Mouse (Mus musculus) liver, embryonic 14.5 days (tissue): ENCODE data around the gene Uox. TPM values are rescaled to one million over a fixed set of nuclear protein-coding genes. Genes with fewer than 3 reads are reported as not detected.

Experiments used
- ATAC-seq: fragments of 200-750 bp; cut with Nextera tagmentation; 2 replicates; pipeline ENCODE4 v1.8.0; 2017; ENCODE audit warnings: moderate number of reproducible peaks, mild to moderate bottlenecking, moderate library complexity; ENCODE audit not compliant: insufficient read depth
- DNase-seq, 3 experiments: peaks; one replicate each; pipeline ENCODE4 v3.0.0-alpha.2; 2012 to 2013; ENCODE audit warnings: low read depth in 3 of 3, low spot score in 3 of 3
- H3K27ac ChIP-seq: fragments of 300-500 bp; sonication (generic); 2 replicates; pipeline ENCODE4 v1.5.1; 2014; ENCODE audit warnings: moderate library complexity, mild to moderate bottlenecking, control low read depth, inconsistent platforms
- H3K27me3 ChIP-seq: fragments of 300-500 bp; sonication (generic); 2 replicates; pipeline ENCODE4 v1.6.1; 2014; ENCODE audit warnings: mild to moderate bottlenecking, low read length, moderate library complexity; ENCODE audit not compliant: control insufficient read depth, insufficient read depth
- H3K36me3 ChIP-seq: fragments of 300-500 bp; sonication (generic); replicated peaks from 2 replicates; pipeline ENCODE4 v1.6.1; 2014; ENCODE audit warnings: low read depth; ENCODE audit not compliant: control insufficient read depth, insufficient read depth
- H3K4me1 ChIP-seq, 2 experiments: fragments of 200-500 bp in 1 of 2; fragments of 300-500 bp in 1 of 2; sonication (generic) in 1 of 2; replicated peaks; 2 replicates each; pipeline ENCODE4 v1.6.1; 2012 to 2014; ENCODE audit warnings: antibody characterized with exemption in 1 of 2, inconsistent platforms in 1 of 2, low read length in 1 of 2; ENCODE audit not compliant: control insufficient read depth in 2 of 2, insufficient read depth in 2 of 2
- H3K4me2 ChIP-seq: fragments of 300-500 bp; sonication (generic); 2 replicates; pipeline ENCODE4 v1.6.1; 2014; ENCODE audit warnings: low read depth, mild to moderate bottlenecking, control low read depth, moderate library complexity
- H3K4me3 ChIP-seq, 2 experiments: fragments of 200-500 bp in 1 of 2; fragments of 300-500 bp in 1 of 2; sonication (generic) in 1 of 2; 2 replicates each; pipeline ENCODE4 v1.5.1; 2012 to 2014; ENCODE audit warnings: low read depth in 2 of 2, low read length in 2 of 2, mild to moderate bottlenecking in 2 of 2, control low read depth in 1 of 2, inconsistent platforms in 1 of 2, moderate library complexity in 1 of 2; ENCODE audit not compliant: insufficient read depth in 1 of 2
- H3K9ac ChIP-seq: fragments of 300-500 bp; sonication (generic); replicated peaks from 2 replicates; pipeline ENCODE4 v1.6.1; 2014; ENCODE audit warnings: mild to moderate bottlenecking, control low read depth, moderate library complexity
- H3K9me3 ChIP-seq: fragments of 300-500 bp; sonication (generic); 2 replicates; pipeline ENCODE4 v1.6.1; 2016; ENCODE audit warnings: low read length, mixed read lengths; ENCODE audit not compliant: control insufficient read depth
- CTCF ChIP-seq: IDR thresholded peaks from 2 replicates; pipeline ENCODE4 v1.5.1; 2016; ENCODE audit warnings: antibody characterized with exemption, low read depth, control low read depth
- EP300 ChIP-seq: IDR thresholded peaks from 2 replicates; pipeline ENCODE4 v1.6.1; 2016; ENCODE audit warnings: antibody characterized with exemption, low read depth
- WGBS: fragments of 180-500 bp; shearing (Covaris S2); extraction: QIAGEN DNeasy Blood & Tissue Kit; methylation state at CpG from one replicate; pipeline ENCODE4 v1.1.7; 2014; ENCODE audit not compliant: insufficient replicate concordance; 5-methylcytosine and 5-hydroxymethylcytosine counted together
- polyA plus RNA-seq, 2 experiments: library from polyadenylated mRNA; depleted of rRNA in 1 of 2; stranded (reverse) in 1 of 2; unstranded in 1 of 2; fragments of >200 nt; fragmentation: Nextera tagmentation in 1 of 2; extraction: Ambion mirVana in 1 of 2; gene quantifications; 2 replicates each; pipeline versions ENCODE4 v1.2.1 to v1.2.3; 2012 to 2014

Uox gene
- polyA plus RNA-seq, 2 experiments: 4.3 to 6.4 TPM

- Histone ChIP-seq H3K27ac (no peak overlapping the region), H3K4me2 (no peak overlapping the region), H3K4me1 (no peaks in the 10 kb centered on the region), H3K36me3 (no peaks in the 10 kb centered on the region), H3K4me3 (no peak overlapping the region), H3K27me3 (no peaks in the 10 kb centered on the region), H3K9ac (no peak overlapping the region), H3K9me3 (no peaks in the 10 kb centered on the region)
- no peak for TF ChIP-seq EP300
- ATAC-seq (no peak), DNase-seq (no peak)
- WGBS: 47% methylated on average over 2 of the region's 2 CpGs
These were observed 100.9 kb downstream of the Uox start for GRCm38 (mm10) chr3:146671121-146671520.

- no peaks in the 10 kb centered on the region for H3K36me3 ChIP-seq
- no peaks in the 10 kb centered on the region for H3K4me1 ChIP-seq
- H3K4me2 ChIP-seq: no peak overlapping the region
- H3K9me3 ChIP-seq: no peaks in the 10 kb centered on the region
- TF ChIP-seq CTCF (no peak), EP300 (no peak)
- DNase-seq (no peak), ATAC-seq (no peak)
- no peaks in the 10 kb centered on the region for H3K27me3 ChIP-seq
- 79% methylated on average over 1 of the region's 1 CpGs for WGBS
- H3K4me3 ChIP-seq: no peak overlapping the region
- no peak overlapping the region for H3K9ac ChIP-seq
- no peak overlapping the region for H3K27ac ChIP-seq
These were observed 104.9 kb downstream of the Uox start for GRCm38 (mm10) chr3:146675101-146675500.

- Histone ChIP-seq H3K4me1 (no peaks in the 10 kb centered on the region), H3K27me3 (no peaks in the 10 kb centered on the region), H3K36me3 (no peaks in the 10 kb centered on the region), H3K4me2 (no peak overlapping the region), H3K9me3 (no peaks in the 10 kb centered on the region), H3K27ac (no peak overlapping the region), H3K9ac (no peak overlapping the region), H3K4me3 (no peak overlapping the region)
- no peak for DNase-seq
- WGBS: 75% methylated on average over 4 of the region's 4 CpGs
- no peak for ATAC-seq
- TF ChIP-seq EP300: no peak
- no peak for TF ChIP-seq CTCF
These were observed 106.0 kb downstream of the Uox start for GRCm38 (mm10) chr3:146676193-146676592.

- Histone ChIP-seq H3K4me1 (peaks cover 0 to 3% of the 10 kb centered on the region in 2 experiments; a peak in 2 of 4 replicates), H3K27ac (no peak overlapping the region), H3K4me3 (no peak overlapping the region), H3K9me3 (no peaks in the 10 kb centered on the region), H3K9ac (no peak overlapping the region), H3K27me3 (peaks cover 5% of the 10 kb centered on the region), H3K36me3 (no peaks in the 10 kb centered on the region), H3K4me2 (no peak overlapping the region)
- TF ChIP-seq EP300 (no peak), CTCF (no peak)
- DNase-seq: no peak
- no peak for ATAC-seq
- WGBS: 75% methylated on average over 16 of the region's 16 CpGs
These were observed 109.4 kb downstream of the Uox start for GRCm38 (mm10) chr3:146679646-146680045.

- Histone ChIP-seq H3K4me2 (no peak overlapping the region), H3K9ac (no peak overlapping the region), H3K27me3 (peaks cover 14% of the 10 kb centered on the region), H3K4me1 (peaks cover 0 to 3% of the 10 kb centered on the region in 2 experiments; a peak in 2 of 4 replicates), H3K9me3 (no peaks in the 10 kb centered on the region), H3K4me3 (no peak overlapping the region), H3K36me3 (no peaks in the 10 kb centered on the region), H3K27ac (no peak overlapping the region)
- TF ChIP-seq EP300 (no peak), CTCF (no peak)
- DNase-seq (no peak), ATAC-seq (no peak)
- 84% methylated on average over 13 of the region's 13 CpGs for WGBS
These were observed 110.4 kb downstream of the Uox start for GRCm38 (mm10) chr3:146680625-146681024.
